Mouse (Mus musculus) ES-E14 (cell line): ENCODE data around the gene Dkk2.

Experiments used
- HCFC1 ChIP-seq: IDR thresholded peaks from 2 replicates; pipeline ENCODE4 v1.6.1; 2012; ENCODE audit warnings: low read length, inconsistent platforms, borderline replicate concordance; ENCODE audit not compliant: insufficient read depth
- ZNF384 ChIP-seq: IDR thresholded peaks from 2 replicates; pipeline ENCODE4 v1.6.1; 2012; ENCODE audit warnings: low read depth, low read length, inconsistent platforms

GRCm38 (mm10) chr3:132141031-132141430 is 55.9 kb downstream of the Dkk2 start:
- TF ChIP-seq ZNF384, result no peak
- no peak for TF ChIP-seq HCFC1
